Mouse (Mus musculus) embryonic facial prominence, embryonic 15.5 days (tissue): ENCODE data around the gene Slc16a3. TPM values are rescaled to one million over a fixed set of nuclear protein-coding genes. Genes with fewer than 3 reads are reported as not detected.

ENCODE experiments used
- ATAC-seq: fragments of 200-750 bp; cut with Nextera tagmentation; 2 replicates; pipeline ENCODE4 v1.8.0; 2017; ENCODE audit warnings: low read depth, moderate TSS enrichment; ENCODE audit not compliant: insufficient number of reproducible peaks, low FRiP score, low TSS enrichment
- H3K27ac ChIP-seq: fragments of 300-500 bp; sonication (generic); replicated peaks from 2 replicates; pipeline ENCODE4 v1.5.1; 2015; ENCODE audit warnings: mild to moderate bottlenecking, inconsistent platforms
- H3K27me3 ChIP-seq: fragments of 300-500 bp; sonication (generic); 2 replicates; pipeline ENCODE4 v1.6.1; 2015; ENCODE audit warnings: inconsistent platforms
- H3K36me3 ChIP-seq: fragments of 300-500 bp; sonication (generic); 2 replicates; pipeline ENCODE4 v1.6.1; 2015; ENCODE audit warnings: mild to moderate bottlenecking, inconsistent platforms
- H3K4me1 ChIP-seq: fragments of 300-500 bp; sonication (generic); 2 replicates; pipeline ENCODE4 v1.6.1; 2015; ENCODE audit warnings: inconsistent platforms
- H3K4me2 ChIP-seq: fragments of 300-500 bp; sonication (generic); replicated peaks from 2 replicates; pipeline ENCODE4 v1.6.1; 2015; ENCODE audit warnings: mild to moderate bottlenecking, inconsistent platforms
- H3K4me3 ChIP-seq: fragments of 300-500 bp; sonication (generic); replicated peaks from 2 replicates; pipeline ENCODE4 v1.5.1; 2015; ENCODE audit warnings: mild to moderate bottlenecking, inconsistent platforms
- H3K9ac ChIP-seq: fragments of 300-500 bp; sonication (generic); 2 replicates; pipeline ENCODE4 v1.6.1; 2015; ENCODE audit warnings: inconsistent platforms
- H3K9me3 ChIP-seq: fragments of 300-500 bp; sonication (generic); replicated peaks from 2 replicates; pipeline ENCODE4 v1.6.1; 2016; ENCODE audit warnings: inconsistent platforms
- WGBS: fragments of 180-500 bp; shearing (Covaris S2); methylation state at CpG from one replicate; pipeline ENCODE4 v1.1.7; 2015; 5-methylcytosine and 5-hydroxymethylcytosine counted together
- polyA plus RNA-seq: library from polyadenylated mRNA; unstranded; fragments of >200 nt; fragmentation: Nextera tagmentation; extraction: Ambion mirVana; gene quantifications from 2 replicates; pipeline ENCODE4 v1.2.1, GENCODE M21; 2015

Slc16a3 gene
- polyA plus RNA-seq, 1 experiment from 2014 or later, result 72.2 TPM

DNA sequence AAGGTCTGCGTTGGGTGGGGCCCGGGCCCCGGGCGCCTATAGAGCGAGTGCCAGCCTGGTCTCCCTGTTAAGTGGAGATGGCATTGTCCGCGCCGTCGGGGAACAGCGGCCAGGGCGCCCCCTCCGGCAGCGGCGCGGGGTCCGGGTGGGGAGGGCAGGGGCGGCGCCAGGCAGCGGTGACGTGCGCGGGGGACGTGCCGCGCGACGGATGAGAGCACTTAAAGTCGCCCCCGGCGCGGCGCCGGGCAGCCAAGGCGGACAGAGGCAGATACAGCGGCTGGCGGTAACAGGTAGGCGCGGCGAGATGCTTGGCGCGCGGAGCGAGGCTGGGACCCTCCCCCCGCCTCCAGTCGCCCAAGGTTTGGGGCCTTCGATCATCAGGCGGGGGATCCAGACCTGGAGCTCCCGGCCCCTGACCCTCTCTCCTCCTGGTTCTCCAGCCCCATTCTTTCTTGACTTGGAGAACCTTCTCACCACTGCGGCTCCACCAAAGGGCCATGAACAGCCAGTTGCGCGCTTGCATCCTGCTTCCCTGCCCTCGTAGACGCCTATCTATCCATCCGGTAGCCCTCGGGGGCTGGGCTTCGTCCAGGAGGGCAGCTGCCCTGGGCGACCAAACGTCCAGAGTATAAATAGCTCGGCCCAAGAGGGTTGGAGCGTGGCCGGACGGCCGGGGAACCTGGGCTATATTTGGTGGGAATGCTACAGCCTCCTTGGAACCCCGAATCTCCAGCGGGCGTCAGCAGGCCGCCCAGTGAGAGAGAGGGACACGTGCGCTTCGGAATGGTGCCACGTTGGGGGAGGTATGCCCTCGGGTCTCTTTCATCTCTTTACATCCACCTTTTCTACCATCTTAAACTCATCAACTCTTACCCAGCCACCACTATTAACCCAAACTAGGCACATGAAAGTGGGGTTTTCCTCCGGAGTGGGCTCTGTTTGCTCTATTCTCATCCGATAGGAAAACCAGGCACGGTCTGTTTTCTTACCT, 876 bp downstream of the Slc16a3 start:
- peaks cover 46% of the 10 kb centered on the region for H3K4me1 ChIP-seq
- peak overlapping the region; percentile 40; the same call in 1 of the 2 replicates for H3K27ac ChIP-seq
- no peaks in the 10 kb centered on the region for H3K36me3 ChIP-seq
- peak overlapping the region; percentile 79 for H3K4me2 ChIP-seq
- whole genome bisulfite sequencing, result 2% methylated on average over 75 of the region's 75 CpGs
- peak overlapping the region; percentile 18 for H3K9ac ChIP-seq
- ATAC-seq, result no peak
- H3K27me3 ChIP-seq, result 0 out of 2 replicates have a peak, but pooled peaks cover 7% of the 10 kb centered on the region
- no peaks in the 10 kb centered on the region for H3K9me3 ChIP-seq
- peak overlapping the region; percentile 58 for H3K4me3 ChIP-seq

GRCm38 (mm10) chr11:120949863-120950262, 1.6 kb downstream of the Slc16a3 start:
- H3K27ac ChIP-seq, result no peak overlapping the region
- ATAC-seq, result no peak
- 15% methylated on average over 10 of the region's 10 CpGs for WGBS

GRCm38 (mm10) chr11:120950281-120951202, 2.3 kb downstream of the Slc16a3 start:
- Histone ChIP-seq H3K4me3 (peak overlapping the region; percentile 58), H3K9ac (peak overlapping the region; percentile 3), H3K36me3 (peaks cover 7% of the 10 kb centered on the region), H3K4me2 (peak overlapping the region; percentile 79), H3K27me3 (0 out of 2 replicates have a peak, but pooled peaks cover 7% of the 10 kb centered on the region), H3K4me1 (peaks cover 48% of the 10 kb centered on the region), H3K27ac (peak overlapping the region; percentile 71), H3K9me3 (no peaks in the 10 kb centered on the region)
- WGBS, result 3% methylated on average over 39 of the region's 39 CpGs
- ATAC-seq, result peak; percentile 80

More at GRCm38 (mm10) chr11:120949863-120950262, 1.6 kb downstream of the Slc16a3 start:
- Histone ChIP-seq H3K4me1 (peaks cover 47% of the 10 kb centered on the region), H3K4me3 (peak overlapping the region; percentile 58), H3K9ac (no peak overlapping the region; the same call in 1 of the 2 replicates), H3K4me2 (peak overlapping the region; percentile 79), H3K9me3 (no peaks in the 10 kb centered on the region), H3K36me3 (peaks cover under 1% of the 10 kb centered on the region; the same call in 1 of the 2 replicates), H3K27me3 (0 out of 2 replicates have a peak, but pooled peaks cover 7% of the 10 kb centered on the region)

GRCm38 (mm10) chr11:120951237-120951636, 3.0 kb downstream of the Slc16a3 start:
- Histone ChIP-seq H3K27ac (peak overlapping the region; percentile 71), H3K36me3 (peaks cover 14% of the 10 kb centered on the region), H3K4me2 (peak overlapping the region; percentile 79), H3K27me3 (0 out of 2 replicates have a peak, but pooled peaks cover 7% of the 10 kb centered on the region), H3K4me3 (peak overlapping the region; percentile 58), H3K9ac (no peak overlapping the region), H3K9me3 (no peaks in the 10 kb centered on the region), H3K4me1 (peaks cover 48% of the 10 kb centered on the region)
- ATAC-seq, result no peak
- 19% methylated on average over 8 of the region's 8 CpGs for WGBS

DNA sequence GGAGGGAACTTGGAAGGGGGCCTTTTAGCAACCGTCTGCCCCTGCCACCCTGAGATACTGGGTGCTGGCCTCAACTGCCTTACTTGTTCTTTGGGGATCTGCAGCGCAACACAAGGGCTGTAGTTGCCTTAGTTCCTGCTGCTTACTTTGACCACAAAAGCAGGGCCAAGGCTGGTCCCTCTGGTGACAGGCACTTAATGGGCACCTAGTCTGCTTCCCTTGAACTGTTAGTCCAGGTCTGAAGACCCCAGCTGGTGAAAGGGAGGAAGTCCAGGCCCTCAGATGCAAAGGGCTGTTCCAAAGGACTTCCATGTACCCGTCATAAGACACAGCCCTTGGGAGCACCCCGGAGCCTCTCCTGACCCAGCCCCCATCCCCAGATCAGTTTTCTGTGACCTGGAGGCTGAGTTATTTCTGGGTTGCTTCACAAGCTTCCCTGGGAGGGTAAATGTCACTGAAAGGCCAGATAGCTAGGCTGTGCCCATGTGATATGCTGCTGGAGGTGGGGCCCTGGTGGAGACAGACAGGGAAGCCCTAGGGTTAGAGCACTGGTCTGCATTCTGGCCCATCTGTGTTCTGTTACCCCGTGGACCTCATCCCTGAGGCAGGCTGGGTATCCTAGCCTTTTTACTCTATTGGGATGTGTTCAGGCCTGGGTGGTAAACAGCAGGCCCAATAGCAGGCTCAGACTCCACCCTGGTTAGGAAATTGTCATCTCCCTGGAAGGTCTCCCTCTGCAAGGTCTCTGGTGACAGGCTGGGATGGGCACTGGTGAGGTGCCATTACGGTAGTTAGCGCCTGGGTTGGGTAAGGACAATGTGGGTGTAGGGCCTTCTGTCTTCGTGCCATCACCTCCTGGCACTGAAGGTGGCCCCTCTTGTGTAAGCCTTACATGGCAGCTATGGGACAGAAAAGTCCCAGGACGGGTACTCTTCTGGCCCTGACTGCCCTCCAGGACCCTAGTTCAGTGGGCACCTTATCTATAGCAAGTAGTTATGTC, 3.8 kb downstream of the Slc16a3 start:
- Histone ChIP-seq H3K9me3 (no peaks in the 10 kb centered on the region), H3K4me3 (peak overlapping the region; percentile 58), H3K9ac (no peak overlapping the region), H3K4me1 (peaks cover 48% of the 10 kb centered on the region), H3K27ac (no peak overlapping the region), H3K36me3 (peaks cover 22% of the 10 kb centered on the region), H3K27me3 (0 out of 2 replicates have a peak, but pooled peaks cover 7% of the 10 kb centered on the region), H3K4me2 (peak overlapping the region; percentile 79; the same call in 1 of the 2 replicates)
- WGBS, result 73% methylated on average over 9 of the region's 9 CpGs
- ATAC-seq, result no peak

- H3K9ac ChIP-seq, result no peak overlapping the region
- H3K36me3 ChIP-seq, result peaks cover 41% of the 10 kb centered on the region
- no peak overlapping the region for H3K27ac ChIP-seq
- H3K27me3 ChIP-seq, result no peaks in the 10 kb centered on the region
- no peak overlapping the region for H3K4me2 ChIP-seq
- no peak for ATAC-seq
- no peaks in the 10 kb centered on the region for H3K9me3 ChIP-seq
- H3K4me1 ChIP-seq, result peaks cover 38% of the 10 kb centered on the region
- no peak overlapping the region for H3K4me3 ChIP-seq
- whole genome bisulfite sequencing, result 78% methylated on average over 5 of the region's 5 CpGs
Measured at GRCm38 (mm10) chr11:120954936-120955335, 6.7 kb downstream of the Slc16a3 start.

- Histone ChIP-seq H3K27ac (no peak overlapping the region), H3K9ac (no peak overlapping the region), H3K4me3 (no peak overlapping the region), H3K4me1 (peaks cover 30% of the 10 kb centered on the region), H3K4me2 (no peak overlapping the region), H3K27me3 (no peaks in the 10 kb centered on the region), H3K9me3 (no peaks in the 10 kb centered on the region), H3K36me3 (peaks cover 46% of the 10 kb centered on the region)
- no peak for ATAC-seq
- WGBS, result 83% methylated on average over 8 of the region's 8 CpGs
Measured at GRCm38 (mm10) chr11:120955701-120956100, 7.4 kb downstream of the Slc16a3 start.

- 71% methylated on average over 8 of the region's 8 CpGs for WGBS
- H3K4me2 ChIP-seq, result no peak overlapping the region
Measured at GRCm38 (mm10) chr11:120957052-120957451, 8.8 kb downstream of the Slc16a3 start.

GRCm38 (mm10) chr11:120957731-120958257, 9.5 kb downstream of the Slc16a3 start:
- peaks cover 10% of the 10 kb centered on the region; the same call in 1 of the 2 replicates for H3K4me1 ChIP-seq
- H3K9ac ChIP-seq, result no peak overlapping the region
- H3K4me3 ChIP-seq, result no peak overlapping the region
- no peaks in the 10 kb centered on the region for H3K9me3 ChIP-seq
- H3K27me3 ChIP-seq, result no peaks in the 10 kb centered on the region
- peak overlapping the region; percentile 14; the same call in 1 of the 2 replicates for H3K27ac ChIP-seq
- 72% methylated on average over 15 of the region's 15 CpGs for WGBS
- H3K4me2 ChIP-seq, result no peak overlapping the region
- no peak for ATAC-seq
- peaks cover 65% of the 10 kb centered on the region for H3K36me3 ChIP-seq

More at GRCm38 (mm10) chr11:120957052-120957451, 8.8 kb downstream of the Slc16a3 start:
- H3K27ac ChIP-seq, result peak overlapping the region; percentile 14; the same call in 1 of the 2 replicates
- no peak for ATAC-seq
- peaks cover 58% of the 10 kb centered on the region for H3K36me3 ChIP-seq
- H3K9me3 ChIP-seq, result no peaks in the 10 kb centered on the region
- peaks cover 17% of the 10 kb centered on the region for H3K4me1 ChIP-seq
- no peak overlapping the region for H3K4me3 ChIP-seq
- no peaks in the 10 kb centered on the region for H3K27me3 ChIP-seq
- H3K9ac ChIP-seq, result no peak overlapping the region
